Mouse (Mus musculus): ENCODE results near the gene Klhl20. TPM values are rescaled to one million over a fixed set of nuclear protein-coding genes. Genes with fewer than 3 reads are reported as not detected.

Gene Klhl20
- polyA plus RNA-seq, 1 experiment from 2014 or later = 16.7 TPM

- Histone ChIP-seq H3K27ac (replicated peaks) (no peak overlapping the region), H3K36me3 (replicated peaks) (no peaks in the 10 kb centered on the region), H3K27me3 (replicated peaks; ENCODE audit: low read depth, poor library complexity, severe bottlenecking) (peaks cover 7% of the 10 kb centered on the region; the same call in 1 of the 2 replicates), H3K9me3 (no peaks in the 10 kb centered on the region), H3K4me1 (peaks cover 7% of the 10 kb centered on the region), H3K4me3 (no peak overlapping the region)
- WGBS = 85% methylated on average over 2 of the region's 2 CpGs
- DNase-seq (ENCODE audit: low spot score) = no peak
Measured at GRCm38 (mm10) chr1:161139496-161139895, 8.2 kb upstream of the Klhl20 start.

GRCm38 (mm10) chr1:161126461-161126860, 4.8 kb downstream of the Klhl20 start:
- peaks cover 18% of the 10 kb centered on the region for H3K36me3 ChIP-seq (replicated peaks)
- H3K27me3 ChIP-seq (replicated peaks; ENCODE audit: low read depth, poor library complexity, severe bottlenecking) = no peaks in the 10 kb centered on the region
- no peaks in the 10 kb centered on the region for H3K9me3 ChIP-seq
- H3K27ac ChIP-seq (replicated peaks) = no peak overlapping the region
- H3K4me3 ChIP-seq = no peak overlapping the region
- WGBS = 60% methylated on average over 1 of the region's 1 CpGs
- H3K4me1 ChIP-seq = peaks cover 14% of the 10 kb centered on the region
- DNase-seq (ENCODE audit: low spot score) = no peak

GRCm38 (mm10) chr1:161122661-161123418, 8.5 kb downstream of the Klhl20 start:
- H3K36me3 ChIP-seq (replicated peaks) = peaks cover 17% of the 10 kb centered on the region
- WGBS = 91% methylated on average over 10 of the region's 10 CpGs
- no peaks in the 10 kb centered on the region for H3K4me1 ChIP-seq
- DNase-seq (ENCODE audit: low spot score) = no peak
- H3K27ac ChIP-seq (replicated peaks) = no peak overlapping the region
- H3K27me3 ChIP-seq (replicated peaks; ENCODE audit: low read depth, poor library complexity, severe bottlenecking) = no peaks in the 10 kb centered on the region
- H3K4me3 ChIP-seq = no peak overlapping the region
- no peaks in the 10 kb centered on the region for H3K9me3 ChIP-seq

- Histone ChIP-seq H3K36me3 (replicated peaks) (peaks cover 3% of the 10 kb centered on the region), H3K27ac (replicated peaks) (no peak overlapping the region), H3K27me3 (replicated peaks; ENCODE audit: low read depth, poor library complexity, severe bottlenecking) (no peaks in the 10 kb centered on the region), H3K9me3 (no peaks in the 10 kb centered on the region), H3K4me1 (no peaks in the 10 kb centered on the region), H3K4me3 (no peak overlapping the region)
- DNase-seq (ENCODE audit: low spot score) = no peak
Measured at GRCm38 (mm10) chr1:161114591-161114990, 16.7 kb downstream of the Klhl20 start.

GRCm38 (mm10) chr1:161109216-161109615, 22.1 kb downstream of the Klhl20 start:
- Histone ChIP-seq H3K9me3 (no peaks in the 10 kb centered on the region), H3K27me3 (replicated peaks; ENCODE audit: low read depth, poor library complexity, severe bottlenecking) (no peaks in the 10 kb centered on the region), H3K4me1 (no peaks in the 10 kb centered on the region), H3K36me3 (replicated peaks) (peaks cover 27% of the 10 kb centered on the region), H3K27ac (replicated peaks) (no peak overlapping the region), H3K4me3 (no peak overlapping the region)
- WGBS = 92% methylated on average over 8 of the region's 8 CpGs
- DNase-seq (ENCODE audit: low spot score) = no peak

GRCm38 (mm10) chr1:161103842-161104241, 27.5 kb downstream of the Klhl20 start:
- no peak overlapping the region for H3K4me3 ChIP-seq
- 87% methylated on average over 1 of the region's 1 CpGs for WGBS
- H3K27ac ChIP-seq (replicated peaks) = no peak overlapping the region
- no peaks in the 10 kb centered on the region for H3K4me1 ChIP-seq
- H3K27me3 ChIP-seq (replicated peaks; ENCODE audit: low read depth, poor library complexity, severe bottlenecking) = no peaks in the 10 kb centered on the region
- H3K9me3 ChIP-seq = no peaks in the 10 kb centered on the region
- DNase-seq (ENCODE audit: low spot score) = no peak
- H3K36me3 ChIP-seq (replicated peaks) = peaks cover 47% of the 10 kb centered on the region

GRCm38 (mm10) chr1:161099721-161100405, 31.4 kb downstream of the Klhl20 start:
- H3K4me3 ChIP-seq = no peak overlapping the region
- 93% methylated on average over 4 of the region's 4 CpGs for WGBS
- DNase-seq (ENCODE audit: low spot score) = no peak
- H3K36me3 ChIP-seq (replicated peaks) = peaks cover 70% of the 10 kb centered on the region
- H3K27ac ChIP-seq (replicated peaks) = no peak overlapping the region
- no peaks in the 10 kb centered on the region for H3K9me3 ChIP-seq
- H3K27me3 ChIP-seq (replicated peaks; ENCODE audit: low read depth, poor library complexity, severe bottlenecking) = no peaks in the 10 kb centered on the region
- H3K4me1 ChIP-seq = no peaks in the 10 kb centered on the region

GRCm38 (mm10) chr1:161077243-161077642, 54.1 kb downstream of the Klhl20 start:
- Histone ChIP-seq H3K9me3 (no peaks in the 10 kb centered on the region), H3K4me3 (no peak overlapping the region), H3K27me3 (replicated peaks; ENCODE audit: low read depth, poor library complexity, severe bottlenecking) (no peaks in the 10 kb centered on the region), H3K36me3 (replicated peaks) (peaks cover 73% of the 10 kb centered on the region), H3K4me1 (peaks cover 17% of the 10 kb centered on the region), H3K27ac (replicated peaks) (no peak overlapping the region)
- DNase-seq (ENCODE audit: low spot score) = no peak
- WGBS = 96% methylated on average over 3 of the region's 3 CpGs

- peaks cover 67% of the 10 kb centered on the region for H3K36me3 ChIP-seq (replicated peaks)
- no peaks in the 10 kb centered on the region for H3K27me3 ChIP-seq (replicated peaks; ENCODE audit: low read depth, poor library complexity, severe bottlenecking)
- no peak overlapping the region for H3K27ac ChIP-seq (replicated peaks)
- WGBS = 88% methylated on average over 6 of the region's 6 CpGs
- H3K4me3 ChIP-seq = no peak overlapping the region
- H3K9me3 ChIP-seq = no peaks in the 10 kb centered on the region
- peaks cover 25% of the 10 kb centered on the region for H3K4me1 ChIP-seq
- no peak for DNase-seq (ENCODE audit: low spot score)
Measured at GRCm38 (mm10) chr1:161076238-161076637, 55.1 kb downstream of the Klhl20 start.

GRCm38 (mm10) chr1:161071272-161071620, 60.1 kb downstream of the Klhl20 start:
- DNase-seq (ENCODE audit: low spot score) = no peak
- H3K4me3 ChIP-seq = peak overlapping the region; percentile 83
- H3K9me3 ChIP-seq = no peaks in the 10 kb centered on the region
- peaks cover 32% of the 10 kb centered on the region for H3K4me1 ChIP-seq
- under 1% methylated on average over 12 of the region's 12 CpGs for WGBS
- peak overlapping the region; percentile 91 for H3K27ac ChIP-seq (replicated peaks)
- H3K36me3 ChIP-seq (replicated peaks) = peaks cover 19% of the 10 kb centered on the region
- no peaks in the 10 kb centered on the region for H3K27me3 ChIP-seq (replicated peaks; ENCODE audit: low read depth, poor library complexity, severe bottlenecking)

- no peaks in the 10 kb centered on the region for H3K9me3 ChIP-seq
- peak within 1 kb of the TSS; percentile 91 for H3K27ac ChIP-seq (replicated peaks)
- H3K36me3 ChIP-seq (replicated peaks) = peaks cover 13% of the 10 kb centered on the region
- peak; percentile 95 for DNase-seq (ENCODE audit: low spot score)
- H3K4me3 ChIP-seq = peak within 1 kb of the TSS; percentile 83
- under 1% methylated on average over 57 of the region's 57 CpGs for WGBS
- H3K27me3 ChIP-seq (replicated peaks; ENCODE audit: low read depth, poor library complexity, severe bottlenecking) = no peaks in the 10 kb centered on the region
- peaks cover 32% of the 10 kb centered on the region for H3K4me1 ChIP-seq
Measured at GRCm38 (mm10) chr1:161070352-161071271, 60.7 kb downstream of the Klhl20 start, which contains the start of the genes Dars2 and Cenpl. Dars2 (minus strand) TSS chr1:161070658. Cenpl (plus strand) TSS chr1:161070713.

- H3K27ac ChIP-seq (replicated peaks) = no peak overlapping the region
- no peak overlapping the region for H3K4me3 ChIP-seq
- no peaks in the 10 kb centered on the region for H3K9me3 ChIP-seq
- peaks cover 49% of the 10 kb centered on the region for H3K36me3 ChIP-seq (replicated peaks)
- no peaks in the 10 kb centered on the region for H3K27me3 ChIP-seq (replicated peaks; ENCODE audit: low read depth, poor library complexity, severe bottlenecking)
- 78% methylated on average over 1 of the region's 1 CpGs for WGBS
- DNase-seq (ENCODE audit: low spot score) = no peak
- no peaks in the 10 kb centered on the region for H3K4me1 ChIP-seq
Measured at GRCm38 (mm10) chr1:161063351-161063750, 68.0 kb downstream of the Klhl20 start.
